ENCODE assay signal across 9 mouse cellular contexts in the genomic region with DNA sequence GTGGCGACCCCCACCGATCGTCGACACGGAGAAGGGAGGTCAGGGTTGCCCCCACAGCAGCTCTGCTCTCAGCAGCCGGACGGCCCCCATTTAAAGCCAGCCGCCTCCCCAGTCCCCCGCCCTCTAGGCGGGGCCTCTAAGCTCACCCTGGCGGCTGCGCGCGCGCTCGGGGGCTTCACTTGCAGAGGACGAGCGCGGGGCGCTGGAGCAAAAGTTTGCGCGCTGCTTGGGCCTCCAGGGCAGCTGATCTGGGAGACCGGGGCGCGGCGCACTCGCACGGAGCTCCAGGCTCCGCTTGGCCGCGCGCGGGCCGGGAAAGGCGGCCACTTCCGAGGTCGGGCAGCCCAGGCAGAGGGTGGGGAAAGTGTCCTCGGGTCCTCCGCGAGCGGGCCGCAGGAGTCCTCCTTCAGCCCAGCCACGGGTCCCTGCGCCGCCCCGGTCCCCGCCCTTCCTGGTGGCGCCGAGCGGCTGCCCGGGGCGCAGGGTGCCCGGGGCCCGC. TPM values are rescaled to one million over a fixed set of nuclear protein-coding genes. Genes with fewer than 3 reads are reported as not detected.
DNase-seq lines count a peak whose midpoint lies in the region; ATAC-seq and TF ChIP-seq lines count a peak whose summit lies in the region.
"Had no signal": no experiment of that assay in that cellular context is flagged by ENCODE, and none has a peak within 500 bp of the region (broad histone marks: within the 10 kb centered on the region; RNA-seq: fewer than 3 reads in every experiment).

A gene (minus strand): TSS at position 68 of the 499 bp plus-strand sequence.

- H3K9ac ChIP-seq in ES-E14 (ENCODE audit: insufficient read depth, low read depth, low read length, poor library complexity, severe bottlenecking): peak within 1 kb of the TSS; percentile 85
- H3K9ac ChIP-seq in lung, embryonic 14.5 days: peak within 1 kb of the TSS; percentile 68

- in situ Hi-C loops in ES-E14 (cut with MboI; ENCODE audit: low sequenced_read_pairs in 2 of 2, unreplicated experiment in 2 of 2): no loop called here

- H3K27ac ChIP-seq in ES-E14 (ENCODE audit: insufficient read depth, low read depth, low read length, poor library complexity, severe bottlenecking): no peak within 1 kb of the TSS
- peak within 1 kb of the TSS; percentile 94 for H3K27ac ChIP-seq in hindbrain, embryonic 10.5 days
- peak within 1 kb of the TSS; percentile 63; the same call in 1 of the 2 replicates for H3K27ac ChIP-seq in lung, embryonic 14.5 days (ENCODE audit: low read depth)

- no peak for TF ChIP-seq CTCF in lung, embryonic 14.5 days (IDR thresholded peaks at IDR 0.05; ENCODE audit: low read depth)

- peak within 1 kb of the TSS; percentile 89 for H3K4me2 ChIP-seq in lung, embryonic 14.5 days

- WGBS in hindbrain, embryonic 10.5 days: under 1% methylated on average over 54 of the region's 54 CpGs
- WGBS in lung, embryonic 14.5 days: under 1% methylated on average over 53 of the region's 54 CpGs

- peak within 1 kb of the TSS; percentile 84 to 88 for H3K4me3 ChIP-seq in ES-E14 (ENCODE audit: insufficient read depth in 1 of 2, low read depth in 1 of 2, low read length in 2 of 2, poor library complexity in 1 of 2, severe bottlenecking in 1 of 2)
- peak within 1 kb of the TSS; percentile 79 for H3K4me3 ChIP-seq in hindbrain, embryonic 10.5 days
- H3K4me3 ChIP-seq in lung, embryonic 14.5 days (ENCODE audit: low read depth, low read length): peak within 1 kb of the TSS; percentile 61

- ATAC-seq in lung, embryonic 14.5 days (ENCODE audit: insufficient read depth): peak; percentile 88
- no peak for ATAC-seq in megakaryocyte-erythroid progenitor cell, adult 5-6 weeks (replicated peaks; ENCODE audit: low FRiP score, low TSS enrichment, poor library complexity, severe bottlenecking)

- H3K36me3 ChIP-seq in ES-E14 (ENCODE audit: control insufficient read depth, insufficient read depth, low read length, poor library complexity, severe bottlenecking): no peaks in the 10 kb centered on the region
- H3K36me3 ChIP-seq in hindbrain, embryonic 10.5 days: no peaks in the 10 kb centered on the region
- no peaks in the 10 kb centered on the region for H3K36me3 ChIP-seq in lung, embryonic 14.5 days (ENCODE audit: insufficient read depth)

- peak; percentile 65 for DNase-seq in ES-E14 (ENCODE audit: low read depth, low spot score)
- peak; percentile 5 for DNase-seq in cerebellum, adult 9-10 months
- DNase-seq in frontal cortex, postnatal 10 days (ENCODE audit: low spot score in 2 of 2): peak; percentile 16 to 55
- peak; percentile 82 for DNase-seq in hindbrain, embryonic 10.5 days (ENCODE audit: low spot score)
- DNase-seq in layer of hippocampus, postnatal 14 days (ENCODE audit: low spot score in 2 of 2): peak; percentile 40 to 42
- DNase-seq in lung, embryonic 14.5 days: peak; percentile 89
- peak; percentile 79 for DNase-seq in retina, embryonic 14.5 days (ENCODE audit: low spot score)

- no peaks in the 10 kb centered on the region for H3K9me3 ChIP-seq in ES-E14 (ENCODE audit: control insufficient read depth, insufficient read depth, low read depth, low read length)
- no peaks in the 10 kb centered on the region for H3K9me3 ChIP-seq in hindbrain, embryonic 10.5 days
- H3K9me3 ChIP-seq in lung, embryonic 14.5 days (ENCODE audit: low read depth, low read length): no peaks in the 10 kb centered on the region

- peaks cover 57% of the 10 kb centered on the region for H3K27me3 ChIP-seq in hindbrain, embryonic 10.5 days (ENCODE audit: insufficient read depth, poor library complexity, severe bottlenecking)
- H3K27me3 ChIP-seq in lung, embryonic 14.5 days (ENCODE audit: insufficient read depth, low read length): peaks cover 20% of the 10 kb centered on the region
- H3K27me3 ChIP-seq: CH12.LX had no signal

- peaks cover 0 to 2% of the 10 kb centered on the region in 2 experiments; a peak in 1 of 4 replicates for H3K4me1 ChIP-seq in ES-E14 (ENCODE audit: control insufficient read depth in 2 of 2, insufficient read depth in 2 of 2, low read length in 2 of 2, poor library complexity in 1 of 2)
- H3K4me1 ChIP-seq in hindbrain, embryonic 10.5 days (replicated peaks): peaks cover 31% of the 10 kb centered on the region
- no peaks in the 10 kb centered on the region for H3K4me1 ChIP-seq in lung, embryonic 14.5 days (ENCODE audit: insufficient read depth)

TF ChIP-seq in ES-E14, 5 proteins besides CTCF, POLR2A, EP300 and RAD21:
- TF ChIP-seq HCFC1 (IDR thresholded peaks at IDR 0.05; ENCODE audit: borderline replicate concordance, insufficient read depth, low read length) (0 out of 2 replicates have a peak, but pooled peaks have one; percentile 6), ZNF384 (IDR thresholded peaks at IDR 0.05; ENCODE audit: low read depth, low read length) (no peak), ZC3H11A (IDR thresholded peaks at IDR 0.05; ENCODE audit: borderline replicate concordance, low read depth, low read length) (no peak), CHD2 (IDR thresholded peaks at IDR 0.05; ENCODE audit: low read depth, low read length) (no peak), MAFK (IDR thresholded peaks at IDR 0.05; ENCODE audit: insufficient read depth, low read depth, low read length) (no peak)

RNA-seq across cellular contexts. Expression of the gene that starts here (rescaled TPM):
- 0.63 and 0.85 TPM in 2 replicates for total RNA-seq in ES-E14 (2012; rRNA removed)
- 0.91 and 1.2 TPM in 2 replicates for polyA plus RNA-seq in hindbrain, embryonic 10.5 days (2016; fragmentation: Nextera tagmentation; extraction: Ambion mirVana)
- 1 to 10 TPM; 4.8 to 7.9 TPM for total RNA-seq in layer of hippocampus, postnatal 14 days (2021)
- 0.28 TPM in 1 of 2 replicates, not detected in the other for polyA plus RNA-seq in lung, embryonic 14.5 days (2014; fragmentation: Nextera tagmentation; extraction: Ambion mirVana)
- not detected in 2 replicates for total RNA-seq in megakaryocyte-erythroid progenitor cell, adult 5-6 weeks (2014; fragmentation: Nextera tagmentation)
- total RNA-seq in megakaryocyte-erythroid progenitor cell, adult 5-6 weeks (2017): not detected in 2 replicates
- total RNA-seq: CH12.LX had no signal

Comparison
In these comparisons a context has a peak if more than half of its experiments do, and no peak if none do; other contexts are left out.
1. Peak in DNase-seq, H3K4me3 ChIP-seq and H3K9ac ChIP-seq in ES-E14; RNA of the gene not detected or under 1 TPM.
2. Peak in DNase-seq, ATAC-seq, H3K4me3 ChIP-seq, H3K27ac ChIP-seq, H3K9ac ChIP-seq and H3K4me2 ChIP-seq in lung, embryonic 14.5 days; RNA of the gene not detected or under 1 TPM.
3. DNase-seq: peak in every context shown above with its lines; median percentile 89 in lung, embryonic 14.5 days; 82 in hindbrain, embryonic 10.5 days; 79 in retina, embryonic 14.5 days; 65 in ES-E14; 41 in layer of hippocampus, postnatal 14 days; 36 in frontal cortex, postnatal 10 days; 5 in cerebellum, adult 9-10 months.